In genomic region chr10:7725751-7726500, GRCm38 (mm10) we compare ENCODE assay signal across 8 mouse cellular contexts. TPM values are rescaled to one million over a fixed set of nuclear protein-coding genes. Genes with fewer than 3 reads are reported as not detected.
A peak's percentile ranks its signal among the peaks of the same experiment; 100 is the strongest.
DNase-seq lines count a peak whose midpoint lies in the region; ATAC-seq and TF ChIP-seq lines count a peak whose summit lies in the region.

Gene Katna1 (plus strand): TSS chr10:7726000.

- no peaks in the 10 kb centered on the region for H3K27me3 ChIP-seq in kidney, embryonic 14.5 days (ENCODE audit: control insufficient read depth, insufficient read depth, low read length)
- no peaks in the 10 kb centered on the region for H3K27me3 ChIP-seq in limb, embryonic 15.5 days

- peak; percentile 99 for DNase-seq in A20 (ENCODE audit: low read depth, low spot score)
- peak; percentile 91 to 93 for DNase-seq in heart, adult 9 months (ENCODE audit: low spot score in 2 of 2)
- peak; percentile 86 to 93 for DNase-seq in monocyte, adult 2 months (ENCODE audit: low read depth in 1 of 2, low spot score in 2 of 2)
- DNase-seq in spleen, postnatal 36 days (ENCODE audit: low spot score in 2 of 2) = peak; percentile 93 to 95

- TF ChIP-seq CTCF in bone marrow macrophage, adult 2 months (IDR thresholded peaks at IDR 0.05; ENCODE audit: low read depth, low read length) = no peak
- no peak for TF ChIP-seq CTCF in embryonic fibroblast, embryonic 13.5 days (IDR thresholded peaks at IDR 0.05; ENCODE audit: borderline replicate concordance, insufficient read depth, low read length)

- peak within 1 kb of the TSS; percentile 60 for H3K4me2 ChIP-seq in kidney, embryonic 14.5 days (replicated peaks; ENCODE audit: low read depth, low read length)
- H3K4me2 ChIP-seq in limb, embryonic 15.5 days = peak within 1 kb of the TSS; percentile 72

- peak within 1 kb of the TSS; percentile 72 for H3K4me3 ChIP-seq in bone marrow macrophage, adult 2 months (ENCODE audit: insufficient read depth, low read length)
- peak within 1 kb of the TSS; percentile 85 for H3K4me3 ChIP-seq in embryonic fibroblast, embryonic 13.5 days (ENCODE audit: insufficient read depth, low read length)
- peak within 1 kb of the TSS; percentile 85 for H3K4me3 ChIP-seq in kidney, embryonic 14.5 days (ENCODE audit: low read length)
- peak within 1 kb of the TSS; percentile 84 for H3K4me3 ChIP-seq in limb, embryonic 15.5 days

- H3K4me1 ChIP-seq in bone marrow macrophage, adult 2 months (ENCODE audit: control insufficient read depth, insufficient read depth, low read length) = peaks cover 11% of the 10 kb centered on the region
- H3K4me1 ChIP-seq in embryonic fibroblast, embryonic 13.5 days (ENCODE audit: control insufficient read depth, insufficient read depth, low read length) = no peaks in the 10 kb centered on the region
- no peaks in the 10 kb centered on the region for H3K4me1 ChIP-seq in kidney, embryonic 14.5 days (ENCODE audit: control insufficient read depth, insufficient read depth, low read length)
- H3K4me1 ChIP-seq in limb, embryonic 15.5 days = peaks cover 8% of the 10 kb centered on the region

- peak within 1 kb of the TSS; percentile 69 for H3K27ac ChIP-seq in bone marrow macrophage, adult 2 months (ENCODE audit: insufficient read depth, low read depth, low read length)
- peak within 1 kb of the TSS; percentile 52 for H3K27ac ChIP-seq in embryonic fibroblast, embryonic 13.5 days (ENCODE audit: insufficient read depth, low read length)
- peak within 1 kb of the TSS; percentile 79 for H3K27ac ChIP-seq in kidney, embryonic 14.5 days (ENCODE audit: low read depth, low read length)
- peak within 1 kb of the TSS; percentile 87 for H3K27ac ChIP-seq in limb, embryonic 15.5 days

- WGBS in kidney, embryonic 14.5 days = under 1% methylated on average over 49 of the region's 49 CpGs
- WGBS in limb, embryonic 15.5 days = under 1% methylated on average over 48 of the region's 49 CpGs

- no peak for TF ChIP-seq POLR2A in bone marrow macrophage, adult 2 months (IDR thresholded peaks at IDR 0.05; ENCODE audit: borderline replicate concordance, low read depth, low read length)
- peak; percentile 75 for TF ChIP-seq POLR2A in embryonic fibroblast, embryonic 13.5 days (IDR thresholded peaks at IDR 0.05; ENCODE audit: low read depth, low read length)

- no peaks in the 10 kb centered on the region for H3K36me3 ChIP-seq in kidney, embryonic 14.5 days (ENCODE audit: control insufficient read depth, insufficient read depth, low read length)
- no peaks in the 10 kb centered on the region for H3K36me3 ChIP-seq in limb, embryonic 15.5 days

- H3K9ac ChIP-seq in kidney, embryonic 14.5 days (ENCODE audit: low read depth, low read length) = peak within 1 kb of the TSS; percentile 76
- H3K9ac ChIP-seq in limb, embryonic 15.5 days = peak within 1 kb of the TSS; percentile 58

- peak; percentile 99 for ATAC-seq in kidney, embryonic 14.5 days (ENCODE audit: low FRiP score, low TSS enrichment)
- peak; percentile 94 for ATAC-seq in limb, embryonic 15.5 days (ENCODE audit: insufficient number of reproducible peaks, low FRiP score, low TSS enrichment, low read depth)

- H3K9me3 ChIP-seq in kidney, embryonic 14.5 days (ENCODE audit: control insufficient read depth, low read length) = no peaks in the 10 kb centered on the region
- H3K9me3 ChIP-seq in limb, embryonic 15.5 days = no peaks in the 10 kb centered on the region

RNA-seq across cellular contexts. Expression of gene Katna1, which starts in this region (rescaled TPM):
- 51.3 and 51.9 TPM in 2 replicates for polyA plus RNA-seq in bone marrow macrophage, adult 2 months (2012; ENCODE audit: insufficient read depth, insufficient read length, missing spikeins)
- polyA plus RNA-seq in embryonic fibroblast, embryonic 13.5 days (2011; ENCODE audit: insufficient read length, low read depth, missing spikeins) = 34.4 and 42.3 TPM in 2 replicates
- polyA plus RNA-seq in kidney, embryonic 14.5 days (2014; fragmentation: Nextera tagmentation; extraction: Ambion mirVana) = 49.4 and 63.7 TPM in 2 replicates
- polyA plus RNA-seq in limb, embryonic 15.5 days (2015; fragmentation: Nextera tagmentation; extraction: Ambion mirVana) = 54.1 and 58.2 TPM in 2 replicates

Comparison
In these comparisons a context has a peak if more than half of its experiments do, and no peak if none do; other contexts are left out.
1. Peak in every context shown above with its lines: DNase-seq, ATAC-seq, H3K4me3 ChIP-seq and H3K27ac ChIP-seq.